Mouse (Mus musculus) bone marrow macrophage, adult 2 months (primary cell): ENCODE data around the gene Gm21818. TPM values are rescaled to one million over a fixed set of nuclear protein-coding genes. Genes with fewer than 3 reads are reported as not detected.
"Not testable (repeated sequence)": the region's sequence is repeated elsewhere in the genome, so short reads cannot be mapped to it uniquely, and the experiment has no call there.

Experiments
- H3K27ac ChIP-seq: 2 replicates; pipeline ENCODE4 v1.5.1; 2012; ENCODE audit warnings: low read depth, low read length; ENCODE audit not compliant: insufficient read depth
- H3K4me1 ChIP-seq: 2 replicates; pipeline ENCODE4 v1.6.1; 2012; ENCODE audit warnings: low read length; ENCODE audit not compliant: control insufficient read depth, insufficient read depth
- H3K4me3 ChIP-seq: 2 replicates; pipeline ENCODE4 v1.5.1; 2012; ENCODE audit warnings: mild to moderate bottlenecking, low read length, moderate library complexity; ENCODE audit not compliant: insufficient read depth
- polyA plus RNA-seq: library from polyadenylated mRNA; stranded (reverse); fragments of >200 nt; gene quantifications from 2 replicates; pipeline ENCODE4 v1.2.4, GENCODE M21; 2012; ENCODE audit not compliant: missing spikeins, insufficient read depth, insufficient read length

Gene Gm21818
- polyA plus RNA-seq: not detected in 2 replicates

DNA sequence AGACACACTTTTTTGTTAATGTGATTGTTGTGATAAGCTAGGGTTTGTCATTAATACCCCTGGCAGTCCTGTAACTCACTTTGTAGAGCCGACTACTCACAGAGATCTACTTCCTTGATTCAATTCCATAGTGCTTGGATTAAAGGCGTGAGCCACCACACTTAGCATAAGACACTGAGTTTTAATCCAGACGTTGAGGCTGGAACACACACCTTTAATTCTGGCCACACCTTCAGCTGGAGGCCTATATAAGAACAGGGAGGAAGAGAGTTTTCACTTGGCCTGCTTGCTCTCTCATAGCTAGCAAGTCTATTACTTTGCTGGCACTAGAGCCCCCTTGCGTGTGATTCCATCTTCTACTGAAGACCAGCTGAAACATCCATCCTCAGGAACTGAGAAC lies at the start of gene Gm21818:
Gm21818 (plus strand) TSS at position 301 of the 400 bp plus-strand sequence.
- not testable (repeated sequence) for H3K4me1 ChIP-seq, H3K27ac ChIP-seq, H3K4me3 ChIP-seq

DNA sequence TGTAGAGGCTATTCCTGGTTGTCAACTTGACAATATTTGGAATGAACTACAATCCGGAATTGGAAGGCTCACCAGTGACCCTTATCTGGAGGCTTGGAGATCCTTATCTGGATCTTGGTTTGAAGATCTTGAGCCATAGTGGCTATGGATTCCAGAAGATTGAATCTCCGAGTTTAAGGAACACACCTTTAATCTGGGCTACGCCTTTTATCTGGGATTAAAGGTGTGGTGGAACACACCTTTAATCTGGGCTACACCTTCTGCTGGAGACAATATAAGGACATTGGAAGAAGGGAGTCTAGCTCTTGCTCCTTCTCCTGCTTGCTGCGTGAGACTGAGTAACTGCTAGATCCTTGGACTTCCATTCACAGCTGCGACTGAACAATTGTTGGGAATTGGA lies 32.3 kb upstream of the Gm21818 start, which contains the start of gene Gm20767:
Gm20767 (plus strand) TSS at position 301 of the 400 bp plus-strand sequence.
- not testable (repeated sequence) for H3K27ac ChIP-seq, H3K4me1 ChIP-seq, H3K4me3 ChIP-seq

DNA sequence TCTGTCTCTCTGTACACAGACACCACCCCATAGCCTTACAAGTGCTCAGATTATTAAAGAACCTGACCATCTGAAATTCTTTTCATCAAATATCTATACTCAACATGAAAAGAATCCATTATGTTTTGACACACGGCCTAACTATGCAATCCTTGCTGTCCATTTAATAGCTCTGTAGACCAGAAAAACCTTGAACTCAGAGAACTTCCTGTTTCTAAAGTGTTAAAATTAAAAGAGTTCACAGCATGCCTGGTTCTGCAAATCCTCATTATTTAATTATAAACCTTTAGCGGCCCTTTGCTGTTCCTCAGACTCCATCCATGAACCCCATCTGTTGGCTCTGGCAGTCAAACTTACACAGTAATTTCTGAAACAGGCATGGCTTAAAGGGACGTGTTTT lies 29.9 kb upstream of the Gm21818 start:
- not testable (repeated sequence) for H3K4me1 ChIP-seq, H3K4me3 ChIP-seq, H3K27ac ChIP-seq

DNA sequence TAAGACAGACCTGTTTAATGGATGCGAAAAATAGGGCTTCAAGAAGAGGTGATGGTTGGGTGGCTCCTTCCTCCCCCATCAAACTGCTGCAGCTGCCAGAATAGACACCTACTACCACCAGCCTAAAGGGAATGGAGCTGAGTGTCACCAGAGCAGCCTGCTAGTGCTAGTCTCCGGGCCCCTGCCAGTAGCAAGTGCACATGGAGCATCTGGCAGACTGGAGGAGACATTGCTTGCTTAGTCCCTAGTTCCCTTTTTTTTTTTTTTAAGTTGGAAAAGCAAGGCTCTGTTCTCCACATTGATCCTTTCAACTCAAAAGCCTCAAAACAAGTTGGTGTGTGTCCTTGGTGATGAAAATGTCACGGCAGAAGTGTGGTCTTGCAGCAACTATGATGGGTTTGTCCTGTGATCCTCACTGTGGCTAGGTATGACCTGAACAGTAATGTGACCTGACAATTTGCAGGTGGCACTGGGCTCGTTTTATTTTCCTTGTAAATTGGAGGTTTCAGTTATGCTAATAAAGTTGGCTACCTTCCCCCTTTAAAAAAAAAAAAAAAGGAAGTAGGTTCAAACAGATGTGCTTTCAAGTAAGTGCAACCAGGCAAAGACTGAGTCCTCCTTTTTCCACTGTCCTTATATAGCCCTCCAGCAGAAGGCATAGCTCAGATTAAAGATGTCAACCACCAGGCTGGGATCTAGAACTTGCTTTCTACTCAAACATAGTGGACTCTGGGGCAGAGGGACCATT lies 22.4 kb upstream of the Gm21818 start:
- not testable (repeated sequence) for H3K4me3 ChIP-seq, H3K4me1 ChIP-seq, H3K27ac ChIP-seq

DNA sequence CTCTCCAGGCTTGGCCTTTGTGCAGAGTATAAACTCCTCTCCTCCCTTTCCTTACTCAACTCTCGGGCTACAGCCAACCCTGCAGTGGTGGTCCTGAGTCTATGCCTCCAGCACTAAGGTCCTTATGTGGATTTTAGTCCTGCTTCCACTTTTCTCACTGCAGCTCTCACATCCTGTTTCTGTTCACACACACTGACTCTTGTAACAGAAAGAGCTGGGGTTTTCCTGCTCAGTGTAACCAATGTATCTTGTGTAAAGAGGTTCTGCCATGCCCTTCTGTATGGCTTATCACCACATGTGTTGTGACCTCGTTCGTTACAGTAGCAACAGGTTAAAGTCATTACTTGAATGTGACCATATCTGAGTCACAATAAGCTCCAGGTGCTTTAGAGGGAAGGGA lies 21.6 kb upstream of the Gm21818 start:
- H3K4me1 ChIP-seq, H3K27ac ChIP-seq, H3K4me3 ChIP-seq: not testable (repeated sequence)

DNA sequence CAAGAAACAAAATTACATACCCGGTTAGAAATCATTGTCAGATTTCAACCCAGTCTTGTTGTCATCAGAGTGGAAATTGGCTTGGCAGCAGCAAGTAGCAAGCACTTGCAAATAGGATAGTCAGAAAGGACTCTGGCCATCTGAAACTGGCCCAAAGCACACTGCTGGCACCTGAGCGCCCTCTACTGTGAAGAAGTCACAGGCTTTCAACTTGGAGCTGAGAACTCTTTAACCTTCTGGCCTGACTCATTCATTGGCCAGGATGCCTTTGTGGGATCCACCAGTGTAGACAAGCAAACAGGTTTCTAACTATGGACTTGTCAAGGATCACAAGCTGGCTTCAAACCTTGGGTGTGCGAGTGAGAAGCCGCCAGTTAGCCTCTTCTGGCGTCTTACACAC lies 3.9 kb upstream of the Gm21818 start:
- not testable (repeated sequence) for H3K27ac ChIP-seq, H3K4me1 ChIP-seq, H3K4me3 ChIP-seq

DNA sequence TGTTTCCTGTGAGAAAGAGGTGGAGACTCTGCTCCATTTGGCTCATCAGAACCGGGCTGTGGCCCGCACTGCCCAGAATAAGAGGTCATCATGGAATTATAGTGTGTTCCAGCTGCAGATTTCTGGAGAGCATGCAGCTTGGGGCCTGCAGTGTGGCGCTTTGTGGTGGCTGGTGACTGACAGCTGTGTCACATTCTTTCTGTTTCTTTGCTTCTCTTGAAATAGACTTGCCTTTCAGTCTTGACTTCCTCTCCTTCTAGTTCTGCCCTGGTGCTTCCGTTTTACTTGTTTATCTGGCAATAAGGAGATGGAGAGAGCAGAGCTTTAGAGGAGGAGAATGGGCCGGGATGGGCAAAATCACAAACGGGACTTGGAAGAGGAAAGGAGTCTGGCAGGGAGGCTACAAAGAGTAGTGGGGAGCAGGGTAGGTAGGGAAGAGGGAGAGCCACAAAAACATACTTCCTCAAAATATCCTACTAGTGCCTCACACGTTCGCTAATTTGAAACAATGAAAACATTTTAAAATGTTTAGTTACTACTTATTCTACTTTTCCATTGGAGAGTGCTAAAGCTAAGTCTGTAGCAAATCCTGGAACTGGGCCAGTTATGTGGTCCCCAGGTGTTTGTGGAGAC lies 24.1 kb downstream of the Gm21818 start:
- not testable (repeated sequence) for H3K4me1 ChIP-seq, H3K4me3 ChIP-seq
- peak overlapping the region; percentile 52 for H3K27ac ChIP-seq

DNA sequence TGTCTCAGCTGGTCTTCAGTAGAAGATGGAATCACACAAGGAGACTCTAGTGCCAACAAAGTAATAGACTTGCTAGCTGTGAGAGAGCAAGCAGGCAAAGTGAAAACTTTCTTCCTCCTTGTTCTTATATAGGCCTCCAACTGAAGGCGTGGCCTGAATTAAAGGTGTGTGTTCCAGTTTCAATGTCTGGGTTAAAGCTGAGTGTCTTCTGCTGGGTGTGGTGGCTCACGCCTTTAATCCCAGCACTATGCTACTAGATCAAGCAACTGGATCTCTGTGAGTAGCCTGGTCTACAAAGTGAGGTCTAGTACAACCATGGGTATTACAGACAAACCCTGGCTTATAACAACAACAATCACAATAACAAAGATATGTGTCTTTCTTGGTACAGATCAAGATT lies 43.6 kb downstream of the Gm21818 start, which contains the start of gene Gm21762:
Gm21762 (minus strand) TSS at position 101 of the 400 bp plus-strand sequence.
- H3K27ac ChIP-seq, H3K4me3 ChIP-seq, H3K4me1 ChIP-seq: not testable (repeated sequence)

DNA sequence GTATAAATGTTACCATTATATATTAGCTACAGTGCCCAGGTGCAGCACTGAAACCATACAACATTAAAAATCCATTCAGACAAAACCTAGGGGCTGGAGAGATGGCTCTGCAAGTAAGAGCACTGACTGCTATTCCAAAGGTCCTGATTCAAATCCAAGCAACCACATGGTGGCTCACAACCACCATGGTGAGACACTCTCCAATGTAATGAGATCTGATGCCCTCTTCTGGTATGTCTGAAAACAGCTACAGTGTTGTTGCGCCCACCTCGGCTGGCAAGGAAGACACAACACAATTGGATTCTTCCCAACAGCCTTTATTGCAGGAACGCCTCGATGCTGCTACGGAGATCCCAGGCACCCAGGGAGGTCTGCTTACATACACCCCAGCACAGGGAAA lies 48.7 kb downstream of the Gm21818 start:
- not testable (repeated sequence) for H3K27ac ChIP-seq, H3K4me1 ChIP-seq, H3K4me3 ChIP-seq

DNA sequence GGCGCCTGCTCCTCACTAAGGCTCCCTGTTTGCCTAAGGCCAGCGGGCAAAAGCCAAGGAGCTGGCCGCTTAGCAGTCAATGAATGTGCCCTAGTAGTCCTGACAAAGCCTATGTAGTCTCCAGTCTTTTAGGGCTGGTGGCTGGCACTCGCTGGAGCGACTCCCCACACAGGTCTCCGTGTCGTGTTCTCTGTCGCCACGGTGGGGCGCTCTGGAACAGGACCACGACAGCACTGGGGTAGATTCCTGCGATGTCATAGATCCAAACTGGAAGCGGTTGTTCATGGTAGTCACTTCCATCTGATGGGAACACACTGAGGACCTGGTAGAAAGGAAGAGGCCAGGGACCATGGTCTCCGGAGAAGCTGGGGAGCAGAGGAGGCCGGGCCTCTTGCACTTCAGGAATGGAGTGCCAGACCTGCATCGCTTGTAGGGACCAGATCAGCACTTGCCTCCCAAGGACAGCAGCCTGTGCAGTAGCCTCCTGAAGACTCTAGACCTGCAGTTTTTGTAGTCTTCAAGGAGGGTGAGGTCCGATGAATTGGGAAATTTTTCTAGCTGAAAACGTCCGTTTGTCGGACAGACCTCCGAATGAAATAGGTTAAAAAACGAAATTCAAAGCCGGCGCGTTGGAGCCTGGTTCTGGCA lies 50.9 kb downstream of the Gm21818 start:
- not testable (repeated sequence) for H3K27ac ChIP-seq, H3K4me3 ChIP-seq

More for the DNA sequence above, 50.9 kb downstream of the Gm21818 start:
- not testable (repeated sequence) for H3K4me1 ChIP-seq

Other genes starting within 250 kb of the Gm21818 start
- gene Gm21761, start 243.2 kb upstream of the Gm21818 start, polyA plus RNA-seq: not detected in 2 replicates
- gene B020031M17Rik, start 221.6 kb upstream of the Gm21818 start, polyA plus RNA-seq: not detected in 2 replicates
- gene Gm36079, start 145.4 kb upstream of the Gm21818 start, polyA plus RNA-seq: not detected in 2 replicates
- gene Gm21188, start 120.2 kb upstream of the Gm21818 start, polyA plus RNA-seq: 217 and 233 TPM in 2 replicates
- gene Gm20767, start 32.2 kb upstream of the Gm21818 start, polyA plus RNA-seq: not detected in 2 replicates
- gene Gm21762, start 43.5 kb downstream of the Gm21818 start, polyA plus RNA-seq: not detected in 2 replicates
- gene Gm21731, start 66.7 kb downstream of the Gm21818 start, polyA plus RNA-seq: not detected in 2 replicates
- gene AF067061, start 90.7 kb downstream of the Gm21818 start, polyA plus RNA-seq: not detected in 2 replicates
- gene BC147527, start 128.0 kb downstream of the Gm21818 start, polyA plus RNA-seq: 7.6 and 8.4 TPM in 2 replicates
- not detected in 2 replicates for gene Tcstv3, start 144.4 kb downstream of the Gm21818 start, polyA plus RNA-seq